Mouse (Mus musculus): ENCODE data around the gene Rbm47. TPM values are rescaled to one million over a fixed set of nuclear protein-coding genes. Genes with fewer than 3 reads are reported as not detected.

Gene Rbm47
- total and polyA plus RNA-seq, 3 experiments: 1.9 to 3.5 (median 2.2) TPM

DNA sequence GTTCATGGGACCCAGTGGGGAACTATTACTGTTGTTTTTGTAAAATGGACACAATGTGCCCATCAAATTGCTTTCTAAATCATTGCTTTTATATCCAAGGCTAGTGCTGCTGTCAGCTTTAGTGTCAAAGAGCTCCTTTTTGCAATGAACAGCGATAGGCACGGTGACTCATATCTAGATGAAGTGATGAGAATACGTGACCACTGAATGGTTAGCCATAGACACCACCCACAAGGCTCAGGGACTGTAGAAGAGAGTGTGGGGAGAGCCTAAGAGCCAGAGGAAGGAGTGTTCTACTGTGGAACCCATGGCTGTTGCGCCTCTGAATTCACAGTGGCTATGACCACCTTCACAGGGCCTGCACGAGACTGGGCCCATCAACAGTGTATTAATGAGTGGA, 186.5 kb downstream of the Rbm47 start:
- H3K4me1 ChIP-seq (ENCODE audit: control insufficient read depth, insufficient read depth, low read length): no peaks in the 10 kb centered on the region
- intact Hi-C loops (cut with DNase I): no loop called here
- WGBS: 84% methylated on average over 5 of the region's 5 CpGs
- no peak overlapping the region for H3K27ac ChIP-seq
- H3K79me2 ChIP-seq (replicated peaks; ENCODE audit: control insufficient read depth, insufficient read depth, low read length): no peaks in the 10 kb centered on the region
- no peak for DNase-seq
- H3K9ac ChIP-seq (ENCODE audit: low read depth, low read length): no peak overlapping the region
- H3K27me3 ChIP-seq (ENCODE audit: control insufficient read depth, insufficient read depth, low read length): no peaks in the 10 kb centered on the region
- TF ChIP-seq CTCF (IDR thresholded peaks at IDR 0.05): no peak
- no peak for TF ChIP-seq POLR2A (IDR thresholded peaks at IDR 0.05; ENCODE audit: insufficient read depth, low read depth, low read length)
- no peak for TF ChIP-seq EP300 (IDR thresholded peaks at IDR 0.05; ENCODE audit: insufficient read depth, low read depth, low read length)
- H3K4me3 ChIP-seq: no peak overlapping the region
- no peaks in the 10 kb centered on the region for H3K36me3 ChIP-seq (ENCODE audit: control insufficient read depth, insufficient read depth, low read length)

DNA sequence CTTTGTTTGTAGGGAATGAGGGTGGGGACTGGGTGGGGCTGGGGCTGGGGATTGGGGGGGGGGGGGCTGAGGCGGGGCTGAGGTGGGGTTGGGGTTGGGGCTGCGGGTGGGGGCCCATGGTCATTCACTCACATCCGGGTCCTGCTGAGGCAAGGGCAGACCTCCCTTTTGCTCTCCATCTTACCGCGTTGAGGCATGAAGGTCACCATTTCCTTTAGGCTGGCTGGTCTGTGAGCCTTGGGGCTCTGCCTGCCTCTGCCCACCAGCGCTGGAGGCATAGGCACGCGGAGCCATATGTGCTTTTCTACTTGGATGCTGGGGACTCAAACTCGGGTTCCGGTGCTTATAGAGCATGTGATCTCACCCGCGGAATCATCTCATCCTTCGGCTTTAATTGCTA, 197.2 kb downstream of the Rbm47 start:
- Histone ChIP-seq H3K36me3 (ENCODE audit: control insufficient read depth, insufficient read depth, low read length) (no peaks in the 10 kb centered on the region), H3K27me3 (ENCODE audit: control insufficient read depth, insufficient read depth, low read length) (no peaks in the 10 kb centered on the region), H3K79me2 (replicated peaks; ENCODE audit: control insufficient read depth, insufficient read depth, low read length) (no peaks in the 10 kb centered on the region), H3K27ac (no peak overlapping the region), H3K9ac (ENCODE audit: low read depth, low read length) (no peak overlapping the region), H3K4me3 (no peak overlapping the region), H3K4me1 (ENCODE audit: control insufficient read depth, insufficient read depth, low read length) (no peaks in the 10 kb centered on the region)
- intact Hi-C loops (cut with DNase I): no loop called here
- 85% methylated on average over 13 of the region's 13 CpGs for WGBS
- no peak for DNase-seq
- no peak for TF ChIP-seq CTCF (IDR thresholded peaks at IDR 0.05)
- TF ChIP-seq POLR2A (IDR thresholded peaks at IDR 0.05; ENCODE audit: insufficient read depth, low read depth, low read length): no peak
- TF ChIP-seq EP300 (IDR thresholded peaks at IDR 0.05; ENCODE audit: insufficient read depth, low read depth, low read length): no peak

GRCm38 (mm10) chr5:65973189-65973588, 199.7 kb downstream of the Rbm47 start:
- intact Hi-C loops (cut with DNase I): no loop called here
- Histone ChIP-seq H3K36me3 (ENCODE audit: control insufficient read depth, insufficient read depth, low read length) (no peaks in the 10 kb centered on the region), H3K27me3 (ENCODE audit: control insufficient read depth, insufficient read depth, low read length) (no peaks in the 10 kb centered on the region), H3K4me3 (no peak overlapping the region), H3K27ac (no peak overlapping the region), H3K4me1 (ENCODE audit: control insufficient read depth, insufficient read depth, low read length) (no peaks in the 10 kb centered on the region), H3K9ac (ENCODE audit: low read depth, low read length) (no peak overlapping the region), H3K79me2 (replicated peaks; ENCODE audit: control insufficient read depth, insufficient read depth, low read length) (no peaks in the 10 kb centered on the region)
- no peak for TF ChIP-seq CTCF (IDR thresholded peaks at IDR 0.05)
- TF ChIP-seq POLR2A (IDR thresholded peaks at IDR 0.05; ENCODE audit: insufficient read depth, low read depth, low read length): no peak
- no peak for TF ChIP-seq EP300 (IDR thresholded peaks at IDR 0.05; ENCODE audit: insufficient read depth, low read depth, low read length)
- 51% methylated on average over 2 of the region's 2 CpGs for WGBS
- DNase-seq: no peak

GRCm38 (mm10) chr5:65968004-65968403, 204.9 kb downstream of the Rbm47 start:
- H3K4me3 ChIP-seq: no peak overlapping the region
- no peak for DNase-seq
- WGBS: 91% methylated on average over 3 of the region's 3 CpGs
- no peaks in the 10 kb centered on the region for H3K4me1 ChIP-seq (ENCODE audit: control insufficient read depth, insufficient read depth, low read length)
- H3K9ac ChIP-seq (ENCODE audit: low read depth, low read length): no peak overlapping the region
- no peaks in the 10 kb centered on the region for H3K79me2 ChIP-seq (replicated peaks; ENCODE audit: control insufficient read depth, insufficient read depth, low read length)
- H3K27ac ChIP-seq: no peak overlapping the region
- intact Hi-C loops (cut with DNase I): no loop called here
- TF ChIP-seq CTCF (IDR thresholded peaks at IDR 0.05) (no peak), EP300 (IDR thresholded peaks at IDR 0.05; ENCODE audit: insufficient read depth, low read depth, low read length) (no peak), POLR2A (IDR thresholded peaks at IDR 0.05; ENCODE audit: insufficient read depth, low read depth, low read length) (no peak)
- no peaks in the 10 kb centered on the region for H3K36me3 ChIP-seq (ENCODE audit: control insufficient read depth, insufficient read depth, low read length)
- no peaks in the 10 kb centered on the region for H3K27me3 ChIP-seq (ENCODE audit: control insufficient read depth, insufficient read depth, low read length)

GRCm38 (mm10) chr5:65967091-65967490, 205.8 kb downstream of the Rbm47 start:
- 60% methylated on average over 12 of the region's 12 CpGs for WGBS
- TF ChIP-seq EP300 (IDR thresholded peaks at IDR 0.05; ENCODE audit: insufficient read depth, low read depth, low read length) (no peak), CTCF (IDR thresholded peaks at IDR 0.05) (no peak), POLR2A (IDR thresholded peaks at IDR 0.05; ENCODE audit: insufficient read depth, low read depth, low read length) (no peak)
- intact Hi-C loops (cut with DNase I): no loop called here
- no peak overlapping the region for H3K27ac ChIP-seq
- no peaks in the 10 kb centered on the region for H3K79me2 ChIP-seq (replicated peaks; ENCODE audit: control insufficient read depth, insufficient read depth, low read length)
- no peaks in the 10 kb centered on the region for H3K27me3 ChIP-seq (ENCODE audit: control insufficient read depth, insufficient read depth, low read length)
- H3K4me1 ChIP-seq (ENCODE audit: control insufficient read depth, insufficient read depth, low read length): no peaks in the 10 kb centered on the region
- no peak overlapping the region for H3K9ac ChIP-seq (ENCODE audit: low read depth, low read length)
- no peaks in the 10 kb centered on the region for H3K36me3 ChIP-seq (ENCODE audit: control insufficient read depth, insufficient read depth, low read length)
- H3K4me3 ChIP-seq: no peak overlapping the region
- DNase-seq: no peak

Small RNA genes lying within 50 kb of the gene (microRNA-seq; reads per million reads assigned to microRNA genes)
- gene Gm25952: 0 reads per million in 2 experiments

Other genes with a start within 250 kb of the Rbm47 start
- under 1 TPM; 0.18 to 0.52 TPM for gene Chrna9, start 238.2 kb downstream of the Rbm47 start, total RNA-seq (2021)
- not detected in 2 replicates for gene Chrna9, start 238.2 kb downstream of the Rbm47 start, polyA plus RNA-seq (2012; rRNA removed)
- not detected for gene 9130230L23Rik, start 168.8 kb downstream of the Rbm47 start, total RNA-seq (2021)
- 0.09 and 0.27 TPM in 2 replicates for gene 9130230L23Rik, start 168.8 kb downstream of the Rbm47 start, polyA plus RNA-seq (2012; rRNA removed)
- gene Nsun7, start 86.8 kb upstream of the Rbm47 start, total RNA-seq (2021): not detected
- gene Nsun7, start 86.8 kb upstream of the Rbm47 start, polyA plus RNA-seq (2012; rRNA removed): 0.12 TPM in 2 replicates

Data from heart, adult 2 months (tissue).